Mouse (Mus musculus) G1E (cell line): ENCODE results near the gene Gadd45g.

Source experiments
- CTCF ChIP-seq: IDR thresholded peaks from 2 replicates; pipeline ENCODE4 v1.5.1; 2012; ENCODE audit warnings: low read depth, low read length, inconsistent platforms, mixed read lengths
- GATA1 ChIP-seq: IDR thresholded peaks from 2 replicates; pipeline ENCODE4 v1.6.1; 2012; ENCODE audit warnings: borderline replicate concordance, low read length, inconsistent platforms, mixed read lengths
- GATA2 ChIP-seq: IDR thresholded peaks from 2 replicates; pipeline ENCODE4 v1.6.1; 2012; ENCODE audit warnings: low read depth, low read length, inconsistent platforms, borderline replicate concordance
- POLR2AphosphoS5 ChIP-seq: IDR thresholded peaks from 2 replicates; pipeline ENCODE4 v1.6.1; 2012; ENCODE audit warnings: low read depth, low read length, inconsistent platforms; ENCODE audit not compliant: insufficient replicate concordance
- TAL1 ChIP-seq: conservative IDR thresholded peaks from 2 replicates; pipeline ENCODE4 v1.6.1; 2012; ENCODE audit warnings: low read depth, low read length, inconsistent platforms, mixed read lengths

- no peak for TF ChIP-seq CTCF
- no peak for TF ChIP-seq GATA1
- no peak for TF ChIP-seq POLR2AphosphoS5
- no peak for TF ChIP-seq TAL1
- no peak for TF ChIP-seq GATA2
Observed at GRCm38 (mm10) chr13:51857156-51857555, 10.7 kb downstream of the Gadd45g start.
